Mouse (Mus musculus) intestine, postnatal 0 days (tissue): ENCODE results near the gene Itk. TPM values are rescaled to one million over a fixed set of nuclear protein-coding genes. Genes with fewer than 3 reads are reported as not detected.

ENCODE experiments used
- ATAC-seq: fragments of 200-750 bp; cut with Nextera tagmentation; 2 replicates; pipeline ENCODE4 v1.8.0; 2017; ENCODE audit warnings: mild to moderate bottlenecking, moderate TSS enrichment, moderate library complexity
- H3K27ac ChIP-seq: fragments of 300-500 bp; sonication (generic); 2 replicates; pipeline ENCODE4 v1.5.1; 2014; ENCODE audit warnings: mild to moderate bottlenecking, low read depth, low read length, moderate library complexity
- H3K27me3 ChIP-seq: fragments of 300-500 bp; sonication (generic); replicated peaks from 2 replicates; pipeline ENCODE4 v1.6.1; 2014; ENCODE audit warnings: low read length, mixed read lengths; ENCODE audit not compliant: control insufficient read depth, insufficient read depth
- H3K36me3 ChIP-seq: fragments of 300-500 bp; sonication (generic); 2 replicates; pipeline ENCODE4 v1.6.1; 2014; ENCODE audit warnings: mild to moderate bottlenecking, moderate library complexity; ENCODE audit not compliant: control insufficient read depth, insufficient read depth
- H3K4me1 ChIP-seq: fragments of 300-500 bp; sonication (generic); replicated peaks from 2 replicates; pipeline ENCODE4 v1.6.1; 2014; ENCODE audit warnings: antibody characterized with exemption, low read length, mixed read lengths; ENCODE audit not compliant: control insufficient read depth, insufficient read depth
- H3K4me2 ChIP-seq: fragments of 300-500 bp; sonication (generic); replicated peaks from 2 replicates; pipeline ENCODE4 v1.6.1; 2014; ENCODE audit warnings: low read depth, mild to moderate bottlenecking, moderate library complexity
- H3K4me3 ChIP-seq: fragments of 300-500 bp; sonication (generic); 2 replicates; pipeline ENCODE4 v1.5.1; 2014; ENCODE audit warnings: low read depth, low read length
- H3K9ac ChIP-seq: fragments of 300-500 bp; sonication (generic); 2 replicates; pipeline ENCODE4 v1.6.1; 2014; ENCODE audit warnings: mild to moderate bottlenecking, low read depth, low read length
- H3K9me3 ChIP-seq: fragments of 300-500 bp; sonication (generic); 2 replicates; pipeline ENCODE4 v1.6.1; 2016; ENCODE audit warnings: mixed run types; ENCODE audit not compliant: control insufficient read depth
- CTCF ChIP-seq: sonication (generic); IDR thresholded peaks from 2 replicates; pipeline ENCODE4 v1.5.1; 2016; ENCODE audit warnings: low read depth, mild to moderate bottlenecking, control low read depth, antibody characterized with exemption, moderate library complexity
- WGBS: fragments of 180-500 bp; shearing (Covaris S2); extraction: QIAGEN DNeasy Blood & Tissue Kit; methylation state at CpG from one replicate; pipeline ENCODE4 v1.1.7; 2014; 5-methylcytosine and 5-hydroxymethylcytosine counted together
- polyA plus RNA-seq: library from polyadenylated mRNA; unstranded; fragments of >200 nt; fragmentation: Nextera tagmentation; extraction: Ambion mirVana; gene quantifications from 2 replicates; pipeline ENCODE4 v1.2.1, GENCODE M21; 2015

Gene Itk
- polyA plus RNA-seq, 1 experiment from 2014 or later: 0.09 TPM

GRCm38 (mm10) chr11:46311181-46311702, 78.1 kb downstream of the Itk start:
- Histone ChIP-seq H3K4me3 (peak overlapping the region; percentile 54), H3K4me2 (peak overlapping the region; percentile 94), H3K27me3 (peaks cover 11% of the 10 kb centered on the region), H3K27ac (no peak overlapping the region), H3K4me1 (no peaks in the 10 kb centered on the region), H3K9ac (0 out of 2 replicates have a peak overlapping the region, but pooled peaks have one; percentile 31), H3K36me3 (no peaks in the 10 kb centered on the region), H3K9me3 (no peaks in the 10 kb centered on the region)
- no peak for TF ChIP-seq CTCF
- 13% methylated on average over 14 of the region's 14 CpGs for WGBS
- peak; percentile 39; the same call in 1 of the 2 replicates for ATAC-seq

DNA sequence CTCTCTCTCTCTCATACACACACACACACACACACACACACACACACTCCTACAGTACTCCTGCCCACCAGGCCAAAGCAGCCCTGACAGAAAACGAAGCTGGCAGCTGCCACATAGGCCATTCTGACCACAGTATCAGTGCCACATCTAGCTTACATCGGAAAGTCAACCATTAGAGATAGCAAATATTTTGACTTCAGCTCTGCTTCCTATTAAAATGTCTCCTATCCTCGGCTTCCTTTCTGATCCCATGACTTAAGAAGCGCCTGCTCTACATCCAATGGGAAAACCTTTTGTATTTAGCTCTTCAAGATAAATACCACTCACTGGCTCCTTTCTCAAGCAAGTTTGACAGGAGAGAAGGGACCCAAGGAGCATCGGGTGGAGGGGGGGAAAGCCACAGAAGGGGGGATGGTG, 78.7 kb downstream of the Itk start:
- Histone ChIP-seq H3K4me2 (no peak overlapping the region), H3K27me3 (peaks cover 11% of the 10 kb centered on the region), H3K36me3 (no peaks in the 10 kb centered on the region), H3K9me3 (no peaks in the 10 kb centered on the region), H3K4me3 (no peak overlapping the region), H3K4me1 (no peaks in the 10 kb centered on the region), H3K9ac (no peak overlapping the region), H3K27ac (no peak overlapping the region)
- no peak for ATAC-seq
- no peak for TF ChIP-seq CTCF
- WGBS: 76% methylated on average over 5 of the region's 5 CpGs

GRCm38 (mm10) chr11:46309808-46310555, 79.3 kb downstream of the Itk start:
- Histone ChIP-seq H3K36me3 (no peaks in the 10 kb centered on the region), H3K4me2 (no peak overlapping the region)

GRCm38 (mm10) chr11:46309111-46309741, 80.1 kb downstream of the Itk start:
- Histone ChIP-seq H3K9me3 (no peaks in the 10 kb centered on the region), H3K4me1 (no peaks in the 10 kb centered on the region), H3K4me2 (no peak overlapping the region), H3K4me3 (no peak overlapping the region), H3K27me3 (peaks cover 11% of the 10 kb centered on the region), H3K9ac (no peak overlapping the region), H3K36me3 (no peaks in the 10 kb centered on the region), H3K27ac (no peak overlapping the region)
- no peak for ATAC-seq
- no peak for TF ChIP-seq CTCF
- 80% methylated on average over 20 of the region's 20 CpGs for WGBS

More at GRCm38 (mm10) chr11:46309808-46310555, 79.3 kb downstream of the Itk start:
- Histone ChIP-seq H3K9ac (no peak overlapping the region), H3K4me1 (no peaks in the 10 kb centered on the region), H3K27me3 (peaks cover 11% of the 10 kb centered on the region), H3K27ac (no peak overlapping the region), H3K9me3 (no peaks in the 10 kb centered on the region), H3K4me3 (no peak overlapping the region)
- no peak for TF ChIP-seq CTCF
- ATAC-seq: no peak
- whole genome bisulfite sequencing: 87% methylated on average over 10 of the region's 10 CpGs

GRCm38 (mm10) chr11:46308271-46308974, 80.9 kb downstream of the Itk start:
- peaks cover 11% of the 10 kb centered on the region for H3K27me3 ChIP-seq
- ATAC-seq: no peak
- H3K9ac ChIP-seq: no peak overlapping the region
- H3K4me1 ChIP-seq: no peaks in the 10 kb centered on the region
- no peak overlapping the region for H3K4me3 ChIP-seq
- 87% methylated on average over 11 of the region's 11 CpGs for WGBS
- H3K9me3 ChIP-seq: no peaks in the 10 kb centered on the region
- H3K4me2 ChIP-seq: no peak overlapping the region
- no peak for TF ChIP-seq CTCF
- no peak overlapping the region for H3K27ac ChIP-seq
- H3K36me3 ChIP-seq: no peaks in the 10 kb centered on the region

- ATAC-seq: no peak
- H3K9me3 ChIP-seq: no peaks in the 10 kb centered on the region
- no peak for TF ChIP-seq CTCF
- no peak overlapping the region for H3K4me3 ChIP-seq
- peaks cover 11% of the 10 kb centered on the region for H3K27me3 ChIP-seq
- H3K36me3 ChIP-seq: no peaks in the 10 kb centered on the region
- H3K4me1 ChIP-seq: no peaks in the 10 kb centered on the region
- no peak overlapping the region for H3K27ac ChIP-seq
- H3K9ac ChIP-seq: no peak overlapping the region
- 80% methylated on average over 7 of the region's 7 CpGs for WGBS
- no peak overlapping the region for H3K4me2 ChIP-seq
These were observed 81.5 kb downstream of the Itk start for GRCm38 (mm10) chr11:46307768-46308167.
